Mouse (Mus musculus) hindbrain, embryonic 13.5 days (tissue): ENCODE measurements at regions not wholly inside any gene's neighbourhood (a gene's known extent, or its start where the extent isn't known, plus 50 kb on each side); places are given as distances from the start of the nearest gene placed in this dataset.
A peak's percentile ranks its signal among the peaks of the same experiment; 100 is the strongest.

Experiments
- ATAC-seq: fragments of 200-750 bp; cut with Nextera tagmentation; 2 replicates; pipeline ENCODE4 v1.8.0; 2017; ENCODE audit warnings: moderate TSS enrichment; ENCODE audit not compliant: low FRiP score
- H3K27ac ChIP-seq: fragments of 300-500 bp; sonication (generic); 2 replicates; pipeline ENCODE4 v1.5.1; 2015; ENCODE audit warnings: inconsistent platforms, mild to moderate bottlenecking, moderate library complexity
- H3K27me3 ChIP-seq: fragments of 300-500 bp; sonication (generic); 2 replicates; pipeline ENCODE4 v1.6.1; 2015; ENCODE audit warnings: mild to moderate bottlenecking, inconsistent platforms
- H3K36me3 ChIP-seq: fragments of 300-500 bp; sonication (generic); 2 replicates; pipeline ENCODE4 v1.6.1; 2015; ENCODE audit warnings: mild to moderate bottlenecking, inconsistent platforms
- H3K4me1 ChIP-seq: fragments of 300-500 bp; sonication (generic); replicated peaks from 2 replicates; pipeline ENCODE4 v1.6.1; 2015; ENCODE audit warnings: inconsistent platforms
- H3K4me2 ChIP-seq: fragments of 300-500 bp; sonication (generic); 2 replicates; pipeline ENCODE4 v1.6.1; 2015; ENCODE audit warnings: inconsistent platforms, mild to moderate bottlenecking, moderate library complexity
- H3K4me3 ChIP-seq: fragments of 300-500 bp; sonication (generic); 2 replicates; pipeline ENCODE4 v1.5.1; 2015; ENCODE audit warnings: mild to moderate bottlenecking, inconsistent platforms
- H3K9ac ChIP-seq: fragments of 300-500 bp; sonication (generic); 2 replicates; pipeline ENCODE4 v1.6.1; 2015; ENCODE audit warnings: mild to moderate bottlenecking, inconsistent platforms
- H3K9me3 ChIP-seq: fragments of 300-500 bp; sonication (generic); 2 replicates; pipeline ENCODE4 v1.6.1; 2016; ENCODE audit warnings: inconsistent platforms
- WGBS: fragments of 180-500 bp; shearing (Covaris S2); methylation state at CpG from one replicate; pipeline ENCODE4 v1.1.7; 2015; 5-methylcytosine and 5-hydroxymethylcytosine counted together

DNA sequence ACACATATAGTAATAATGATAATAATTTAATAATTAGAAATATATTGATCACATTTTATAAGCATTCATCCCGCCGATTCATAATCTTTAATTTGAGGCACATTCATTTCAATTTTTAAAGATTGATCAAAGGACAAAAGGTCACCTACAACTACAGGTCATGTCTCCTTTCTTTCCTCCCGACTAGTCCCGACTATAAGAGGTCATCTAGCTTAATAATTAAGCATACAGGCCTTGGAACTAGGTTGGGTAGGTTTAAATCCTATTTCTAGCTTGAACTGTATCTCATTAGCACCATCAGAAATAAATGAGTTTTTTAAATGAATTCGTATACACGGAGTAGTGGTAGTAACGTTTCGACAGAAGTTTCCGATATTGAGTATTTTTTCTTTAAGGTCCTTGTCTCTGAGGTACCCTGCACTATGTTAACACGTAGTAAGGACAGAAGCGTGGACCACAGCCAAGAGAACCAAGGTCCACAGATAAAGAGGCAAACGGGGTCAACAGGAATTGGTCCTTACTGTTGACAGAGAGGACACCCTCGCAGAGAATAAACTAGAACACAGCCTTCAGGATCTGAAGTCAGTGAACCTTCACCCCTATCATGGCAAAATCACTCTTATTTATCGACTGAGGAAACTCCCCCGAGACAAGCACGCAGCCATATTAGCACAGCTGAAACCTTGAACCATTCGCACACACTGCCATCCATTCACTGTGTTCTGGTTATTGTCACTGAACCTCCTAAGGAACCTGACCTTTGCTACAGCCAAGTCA is 185.8 kb upstream of the Jmjd1c start:
- no peak overlapping the region for H3K4me3 ChIP-seq
- ATAC-seq: no peak
- H3K9ac ChIP-seq: no peak overlapping the region
- no peak overlapping the region for H3K27ac ChIP-seq
- peaks cover 28% of the 10 kb centered on the region for H3K4me1 ChIP-seq
- H3K9me3 ChIP-seq: no peaks in the 10 kb centered on the region
- H3K27me3 ChIP-seq: no peaks in the 10 kb centered on the region
- WGBS: 68% methylated on average over 17 of the region's 17 CpGs
- H3K36me3 ChIP-seq: no peaks in the 10 kb centered on the region
- no peak overlapping the region for H3K4me2 ChIP-seq

DNA sequence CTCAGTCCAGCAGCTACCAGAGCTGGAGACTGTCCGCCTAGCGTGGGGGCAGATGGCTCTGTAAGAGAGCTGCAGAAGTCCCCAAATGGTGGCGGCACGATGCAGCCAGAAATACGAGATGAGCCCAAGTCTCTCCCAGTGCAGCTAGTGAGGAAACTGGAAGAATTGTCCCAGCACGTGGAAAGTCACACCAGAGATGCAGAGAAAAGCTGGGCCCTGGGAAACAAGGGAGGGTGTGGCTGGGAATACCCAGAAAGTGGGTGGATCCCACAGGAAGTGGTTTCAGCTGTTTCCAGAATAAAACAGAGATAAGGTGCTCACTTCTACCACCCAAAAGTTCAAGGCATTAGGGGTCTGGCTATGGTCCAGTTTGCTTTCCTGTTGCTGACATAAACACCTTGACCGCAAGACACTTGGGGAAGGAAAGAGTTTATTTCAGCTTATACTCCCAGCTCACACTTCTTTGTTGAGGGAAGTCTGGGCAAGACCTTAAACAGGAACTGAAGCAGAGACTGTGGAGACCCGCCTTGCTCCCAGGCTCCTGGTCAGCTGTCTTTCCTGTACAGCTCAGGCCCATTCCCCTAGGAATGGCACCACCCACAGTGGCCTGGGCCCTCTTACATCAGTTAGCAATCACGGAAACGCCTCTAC is 184.5 kb upstream of the Jmjd1c start:
- H3K4me2 ChIP-seq: no peak overlapping the region
- no peaks in the 10 kb centered on the region for H3K27me3 ChIP-seq
- ATAC-seq: no peak
- no peak overlapping the region for H3K9ac ChIP-seq
- H3K4me3 ChIP-seq: no peak overlapping the region
- H3K4me1 ChIP-seq: peaks cover 28% of the 10 kb centered on the region
- 55% methylated on average over 10 of the region's 10 CpGs for WGBS
- no peaks in the 10 kb centered on the region for H3K36me3 ChIP-seq
- H3K9me3 ChIP-seq: no peaks in the 10 kb centered on the region
- H3K27ac ChIP-seq: peak overlapping the region; percentile 20; the same call in 1 of the 2 replicates

DNA sequence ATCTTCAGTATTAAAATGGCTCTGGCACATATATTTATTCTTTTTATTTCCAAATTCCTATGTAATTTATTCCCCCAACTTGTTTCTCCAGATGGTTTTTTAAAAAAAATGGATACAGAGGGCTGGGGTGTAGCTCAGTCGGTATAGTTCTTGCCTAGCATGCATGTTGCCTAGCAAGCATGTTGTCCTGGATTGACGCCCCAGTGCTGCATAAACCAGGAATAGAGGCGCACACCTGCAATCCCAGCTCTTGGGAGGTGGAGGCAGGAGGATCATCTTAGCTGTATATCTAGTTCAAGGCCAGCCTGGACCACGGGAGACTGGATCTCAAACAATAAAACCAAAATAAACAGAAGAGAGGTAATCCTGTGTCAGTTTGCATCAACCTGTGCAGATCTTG is 183.5 kb upstream of the Jmjd1c start:
- ATAC-seq: no peak
- Histone ChIP-seq H3K27ac (no peak overlapping the region), H3K36me3 (no peaks in the 10 kb centered on the region), H3K4me3 (no peak overlapping the region), H3K9me3 (no peaks in the 10 kb centered on the region), H3K9ac (no peak overlapping the region), H3K27me3 (no peaks in the 10 kb centered on the region), H3K4me2 (no peak overlapping the region), H3K4me1 (peaks cover 28% of the 10 kb centered on the region)
- WGBS: 89% methylated on average over 4 of the region's 4 CpGs

DNA sequence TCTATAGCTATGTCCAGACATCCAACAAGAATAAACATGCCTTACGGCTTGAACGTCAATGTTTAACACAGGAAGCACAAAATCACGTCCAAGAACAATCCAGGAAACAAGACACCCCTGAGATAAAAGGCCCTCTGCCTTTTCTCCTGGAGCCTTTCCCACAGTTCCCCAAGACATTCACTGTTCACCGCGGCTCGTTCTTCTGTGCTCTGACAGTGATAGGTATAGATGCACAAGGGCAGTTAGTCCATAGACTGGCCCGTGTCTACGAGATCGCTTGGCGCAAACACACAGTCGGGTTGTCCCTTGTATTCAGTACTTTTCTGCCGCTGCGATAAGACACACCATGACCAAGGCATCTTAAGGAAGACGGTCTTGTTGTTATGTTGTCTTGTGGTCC is 182.7 kb upstream of the Jmjd1c start:
- Histone ChIP-seq H3K9me3 (no peaks in the 10 kb centered on the region), H3K36me3 (no peaks in the 10 kb centered on the region), H3K4me3 (no peak overlapping the region), H3K4me1 (peaks cover 28% of the 10 kb centered on the region), H3K4me2 (no peak overlapping the region), H3K27me3 (no peaks in the 10 kb centered on the region), H3K9ac (no peak overlapping the region), H3K27ac (peak overlapping the region; percentile 5; the same call in 1 of the 2 replicates)
- 69% methylated on average over 14 of the region's 14 CpGs for WGBS
- no peak for ATAC-seq

DNA sequence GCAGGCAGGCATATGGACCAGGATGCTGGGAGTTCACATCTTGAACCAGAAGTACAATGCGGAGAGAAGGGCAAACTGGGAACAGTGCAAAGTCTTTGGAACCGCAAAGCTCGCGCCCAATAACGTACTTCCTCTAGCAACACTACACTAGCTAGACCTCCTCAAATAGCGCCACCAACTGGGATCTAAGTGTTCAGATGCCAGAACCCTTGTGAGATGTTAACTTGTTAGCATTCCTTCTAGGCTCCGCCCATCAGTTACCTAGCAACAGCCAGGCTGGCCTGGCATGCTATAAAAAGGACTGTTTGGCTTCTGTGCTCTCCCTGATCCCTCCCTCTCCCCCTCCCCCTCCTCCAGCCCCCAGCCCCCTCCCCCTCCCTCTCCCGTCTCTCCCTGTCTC is 182.3 kb upstream of the Jmjd1c start:
- no peaks in the 10 kb centered on the region for H3K36me3 ChIP-seq
- H3K4me1 ChIP-seq: peaks cover 28% of the 10 kb centered on the region
- no peaks in the 10 kb centered on the region for H3K27me3 ChIP-seq
- H3K4me3 ChIP-seq: no peak overlapping the region
- H3K9ac ChIP-seq: no peak overlapping the region
- ATAC-seq: peak; percentile 65
- no peak overlapping the region for H3K4me2 ChIP-seq
- no peaks in the 10 kb centered on the region for H3K9me3 ChIP-seq
- 29% methylated on average over 8 of the region's 8 CpGs for WGBS
- H3K27ac ChIP-seq: peak overlapping the region; percentile 5; the same call in 1 of the 2 replicates

DNA sequence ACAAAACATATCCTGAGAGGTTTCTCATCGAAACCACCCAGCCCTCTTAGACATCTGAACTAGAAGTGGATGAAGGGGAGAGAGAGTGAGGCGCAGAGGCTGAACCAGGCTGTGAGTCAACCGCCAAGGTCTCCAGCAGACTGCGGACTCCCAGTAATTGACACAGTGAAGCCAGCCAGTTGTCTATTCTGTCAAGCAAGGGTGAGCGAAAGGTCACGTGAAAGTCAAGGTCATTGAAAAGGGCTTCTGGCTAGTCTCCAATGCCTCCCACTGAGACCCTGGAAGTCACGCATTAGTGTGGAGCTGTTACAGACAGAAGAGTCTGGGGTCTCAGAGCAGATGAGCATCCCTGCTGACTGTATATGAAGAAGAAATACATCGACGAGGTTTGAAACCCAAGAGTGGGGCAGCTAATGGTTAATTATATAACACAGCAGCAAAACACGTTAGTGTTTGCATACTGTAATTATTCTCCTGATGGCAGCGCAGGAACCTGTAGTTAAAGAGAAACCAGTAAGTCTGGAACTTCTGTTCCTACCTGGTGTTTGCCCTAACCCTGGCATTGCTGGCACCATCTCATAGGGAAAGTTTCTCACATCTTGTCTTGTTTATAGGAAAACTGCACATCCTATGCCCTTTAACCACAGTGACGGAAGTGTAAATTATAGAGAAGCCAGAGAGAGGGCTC is 181.5 kb upstream of the Jmjd1c start:
- Histone ChIP-seq H3K27me3 (no peaks in the 10 kb centered on the region), H3K4me3 (no peak overlapping the region), H3K9me3 (no peaks in the 10 kb centered on the region), H3K27ac (peak overlapping the region; percentile 44), H3K4me1 (peaks cover 34% of the 10 kb centered on the region), H3K36me3 (no peaks in the 10 kb centered on the region), H3K9ac (no peak overlapping the region), H3K4me2 (peak overlapping the region; percentile 15; the same call in 1 of the 2 replicates)
- ATAC-seq: peak; percentile 40; the same call in 1 of the 2 replicates
- WGBS: 26% methylated on average over 12 of the region's 12 CpGs

DNA sequence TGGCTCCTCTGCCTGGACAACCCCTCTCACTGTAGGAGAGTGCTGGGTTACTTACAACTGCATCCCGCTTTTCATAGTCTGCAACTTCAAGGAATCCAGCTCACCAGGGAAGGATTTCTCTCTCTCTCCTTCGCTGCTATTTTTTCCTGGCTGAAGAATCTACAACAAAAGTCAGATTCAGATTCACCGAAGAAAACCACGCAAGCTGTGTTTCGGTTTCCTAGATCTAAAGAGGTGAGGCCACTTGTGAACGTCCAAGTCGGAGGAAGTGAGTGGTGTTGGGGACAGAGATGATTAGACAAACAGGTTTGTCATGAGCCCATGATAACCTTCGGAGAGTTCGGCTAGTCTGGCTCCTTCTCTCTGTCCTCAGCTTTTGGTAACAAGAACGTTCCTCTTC is 180.1 kb upstream of the Jmjd1c start:
- Histone ChIP-seq H3K9me3 (no peaks in the 10 kb centered on the region), H3K4me1 (peaks cover 45% of the 10 kb centered on the region), H3K27ac (no peak overlapping the region), H3K4me2 (no peak overlapping the region), H3K4me3 (no peak overlapping the region), H3K36me3 (no peaks in the 10 kb centered on the region), H3K9ac (no peak overlapping the region), H3K27me3 (no peaks in the 10 kb centered on the region)
- no peak for ATAC-seq
- WGBS: 81% methylated on average over 10 of the region's 10 CpGs

DNA sequence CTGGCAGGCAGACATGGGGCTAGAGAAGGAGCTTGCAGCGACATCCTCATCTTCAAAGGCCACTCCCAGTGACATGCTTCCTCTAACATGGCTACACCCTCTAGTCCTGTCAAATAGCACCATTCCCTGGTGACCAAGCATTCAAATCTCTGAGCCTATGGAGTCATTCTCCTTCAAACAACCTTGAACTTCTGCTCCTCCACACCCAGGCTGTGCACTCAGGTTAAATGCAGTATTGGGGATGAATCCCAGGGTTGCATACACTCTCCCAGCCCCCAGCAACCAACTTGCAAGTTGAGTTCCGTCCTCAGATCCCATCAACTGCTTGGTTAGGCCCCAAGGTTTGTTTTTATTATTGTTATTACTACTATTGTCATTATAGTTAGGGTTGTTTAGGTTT is 178.2 kb upstream of the Jmjd1c start:
- Histone ChIP-seq H3K4me2 (no peak overlapping the region), H3K36me3 (no peaks in the 10 kb centered on the region), H3K27ac (no peak overlapping the region), H3K9ac (no peak overlapping the region), H3K4me3 (no peak overlapping the region), H3K9me3 (no peaks in the 10 kb centered on the region), H3K27me3 (no peaks in the 10 kb centered on the region), H3K4me1 (peaks cover 60% of the 10 kb centered on the region)
- no peak for ATAC-seq
- WGBS: 86% methylated on average over 2 of the region's 2 CpGs

DNA sequence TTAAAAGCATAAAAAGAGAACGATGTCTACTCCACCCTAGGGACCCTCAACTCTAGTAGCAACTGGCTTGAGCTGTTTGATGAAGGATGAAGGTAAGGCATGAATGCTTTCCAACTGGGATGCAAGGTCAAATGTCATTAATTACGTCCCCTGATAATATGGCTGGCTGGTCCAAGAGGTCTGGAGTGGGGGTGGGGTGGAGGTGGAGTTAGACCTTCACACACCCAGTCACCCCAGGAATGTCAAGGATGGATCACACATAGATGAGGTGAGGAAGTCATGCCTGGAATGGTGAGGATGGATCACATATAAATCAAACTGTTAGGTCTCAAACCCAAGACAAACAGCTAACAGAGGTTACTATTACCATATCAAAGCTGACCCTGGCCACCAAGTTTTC is 177.2 kb upstream of the Jmjd1c start:
- H3K27me3 ChIP-seq: no peaks in the 10 kb centered on the region
- no peaks in the 10 kb centered on the region for H3K36me3 ChIP-seq
- WGBS: 67% methylated on average over 2 of the region's 2 CpGs
- H3K4me1 ChIP-seq: peaks cover 53% of the 10 kb centered on the region
- no peak overlapping the region for H3K4me2 ChIP-seq
- no peak overlapping the region for H3K9ac ChIP-seq
- peak overlapping the region; percentile 95; the same call in 1 of the 2 replicates for H3K27ac ChIP-seq
- no peak overlapping the region for H3K4me3 ChIP-seq
- no peak for ATAC-seq
- no peaks in the 10 kb centered on the region for H3K9me3 ChIP-seq

DNA sequence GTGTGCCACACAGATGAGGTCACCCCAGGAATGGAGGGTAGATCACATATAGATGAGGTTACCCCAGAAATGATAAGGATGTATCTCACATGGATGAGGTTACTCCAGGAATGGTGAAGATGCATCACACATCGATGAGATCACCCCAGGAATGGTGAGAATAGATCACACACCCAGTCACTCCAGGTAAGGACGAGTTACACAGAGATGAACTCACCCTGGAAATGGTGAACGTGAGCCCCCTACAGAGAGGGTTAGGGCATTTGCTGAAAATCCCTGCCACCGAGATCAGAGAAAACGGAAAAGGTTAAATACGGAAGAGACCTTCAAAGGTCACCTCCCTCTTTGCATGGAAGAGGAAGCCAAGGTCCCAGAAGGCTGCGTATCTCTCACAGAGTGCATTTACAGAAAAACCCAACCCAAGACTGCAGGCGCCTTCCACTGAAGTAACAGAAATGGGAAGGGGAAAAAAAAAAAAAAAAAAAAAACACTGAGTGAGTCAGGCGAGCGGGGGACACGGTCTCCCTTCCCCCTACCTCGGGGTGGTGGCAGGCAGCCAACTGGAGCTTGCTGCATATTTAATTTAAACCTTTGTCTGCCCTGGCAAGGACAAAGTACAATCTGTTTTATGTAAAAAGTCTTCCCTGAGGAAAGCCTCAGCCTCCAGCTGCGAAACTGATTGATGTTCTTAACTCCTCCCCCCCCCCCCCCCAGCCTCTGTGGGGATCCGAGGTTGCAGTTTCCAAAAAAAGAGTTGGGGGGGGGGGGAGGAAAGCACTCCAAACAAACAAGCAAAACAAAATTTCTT is 175.8 kb upstream of the Jmjd1c start:
- Histone ChIP-seq H3K36me3 (no peaks in the 10 kb centered on the region), H3K9ac (peak overlapping the region; percentile 53; the same call in 1 of the 2 replicates), H3K4me3 (peak overlapping the region; percentile 23), H3K27me3 (no peaks in the 10 kb centered on the region), H3K9me3 (no peaks in the 10 kb centered on the region), H3K4me1 (peaks cover 41% of the 10 kb centered on the region), H3K4me2 (peak overlapping the region; percentile 48), H3K27ac (peak overlapping the region; percentile 95)
- peak; percentile 68 for ATAC-seq
- WGBS: under 1% methylated on average over 13 of the region's 14 CpGs

DNA sequence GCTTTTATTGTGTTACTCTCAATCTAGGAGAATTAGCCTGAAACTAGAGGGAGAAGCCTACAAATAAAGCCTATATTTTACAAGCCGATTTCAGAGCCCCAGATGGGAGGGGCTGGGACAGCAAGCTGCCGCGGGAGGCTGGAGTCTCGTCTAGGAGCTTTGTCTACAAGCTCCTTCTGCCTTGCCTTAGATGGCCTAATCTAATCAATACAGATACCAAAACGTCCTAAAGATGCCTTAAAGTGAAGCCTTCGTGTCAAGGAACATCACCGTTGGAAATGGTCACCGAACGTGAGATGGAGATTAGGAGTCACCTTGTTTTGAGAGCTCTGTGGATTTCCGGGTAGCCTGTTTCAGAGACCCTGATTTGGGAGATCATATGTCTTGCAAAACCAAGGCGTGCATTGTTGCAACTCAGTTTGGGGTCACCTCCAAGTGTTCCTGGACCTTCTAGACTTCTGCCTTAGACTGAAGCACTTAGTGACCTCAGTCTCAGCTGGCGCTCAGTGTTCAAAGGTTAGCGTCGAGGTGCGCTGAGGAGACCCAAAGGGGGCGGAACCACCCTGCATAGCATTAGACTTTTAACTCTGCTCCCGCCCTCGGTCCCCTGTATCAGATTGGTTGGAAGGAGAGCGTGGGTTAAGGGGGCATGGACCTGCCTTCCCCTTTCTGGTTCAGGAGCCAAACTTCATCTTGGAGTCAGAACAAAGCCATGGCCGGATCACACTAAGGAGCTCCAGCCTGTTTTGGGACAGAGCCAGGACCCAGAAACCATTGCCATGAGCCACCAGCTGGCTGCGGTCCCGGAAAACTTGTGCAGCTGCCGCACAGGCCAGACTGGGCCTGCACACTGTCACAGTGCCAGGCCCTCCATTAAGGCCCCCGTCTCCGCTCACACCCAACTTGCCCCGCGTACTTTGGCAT is 174.9 kb upstream of the Jmjd1c start:
- WGBS: 5% methylated on average over 27 of the region's 27 CpGs
- H3K4me3 ChIP-seq: peak overlapping the region; percentile 23
- H3K4me2 ChIP-seq: peak overlapping the region; percentile 48
- H3K9me3 ChIP-seq: no peaks in the 10 kb centered on the region
- peak overlapping the region; percentile 95 for H3K27ac ChIP-seq
- H3K36me3 ChIP-seq: no peaks in the 10 kb centered on the region
- peak overlapping the region; percentile 49; the same call in 1 of the 2 replicates for H3K9ac ChIP-seq
- H3K4me1 ChIP-seq: peaks cover 41% of the 10 kb centered on the region
- ATAC-seq: peak; percentile 86
- H3K27me3 ChIP-seq: no peaks in the 10 kb centered on the region
